Mouse (Mus musculus) liver, adult 2 months (tissue): ENCODE measurements around the gene Arl8b.

Source experiments
- CTCF ChIP-seq: fragments of 200-500 bp; IDR thresholded peaks from 2 replicates; pipeline ENCODE4 v1.5.1; 2011; ENCODE audit warnings: low read depth, low read length, control low read depth
- POLR2A ChIP-seq: fragments of 200-500 bp; IDR thresholded peaks from 2 replicates; pipeline ENCODE4 v1.6.1; 2011; ENCODE audit warnings: low read length, control low read depth; ENCODE audit not compliant: insufficient read depth; ENCODE audit errors: extremely low read depth

DNA sequence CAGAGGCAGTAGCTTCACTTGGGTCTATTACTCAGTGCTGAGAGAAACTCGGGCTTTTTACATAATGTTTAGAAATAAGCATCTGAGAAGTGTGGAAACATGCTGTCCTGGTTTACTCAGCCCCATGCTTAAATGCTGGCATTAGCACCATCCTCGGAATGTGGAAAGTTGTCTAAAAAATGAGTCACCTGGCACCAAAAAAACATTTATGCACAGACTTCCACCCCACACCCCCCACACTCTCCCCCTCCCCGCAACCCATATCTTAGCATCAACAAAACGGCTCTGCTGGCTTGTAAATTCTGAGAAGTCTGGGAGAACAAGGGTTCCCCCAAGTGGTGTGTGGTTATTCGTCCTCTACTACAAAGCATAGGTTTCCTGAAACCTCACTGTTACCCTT, 30.5 kb upstream of the Arl8b start:
- TF ChIP-seq POLR2A, result no peak
- TF ChIP-seq CTCF, result no peak
